22 mouse cellular contexts compared by ENCODE assay signal in the genomic region with DNA sequence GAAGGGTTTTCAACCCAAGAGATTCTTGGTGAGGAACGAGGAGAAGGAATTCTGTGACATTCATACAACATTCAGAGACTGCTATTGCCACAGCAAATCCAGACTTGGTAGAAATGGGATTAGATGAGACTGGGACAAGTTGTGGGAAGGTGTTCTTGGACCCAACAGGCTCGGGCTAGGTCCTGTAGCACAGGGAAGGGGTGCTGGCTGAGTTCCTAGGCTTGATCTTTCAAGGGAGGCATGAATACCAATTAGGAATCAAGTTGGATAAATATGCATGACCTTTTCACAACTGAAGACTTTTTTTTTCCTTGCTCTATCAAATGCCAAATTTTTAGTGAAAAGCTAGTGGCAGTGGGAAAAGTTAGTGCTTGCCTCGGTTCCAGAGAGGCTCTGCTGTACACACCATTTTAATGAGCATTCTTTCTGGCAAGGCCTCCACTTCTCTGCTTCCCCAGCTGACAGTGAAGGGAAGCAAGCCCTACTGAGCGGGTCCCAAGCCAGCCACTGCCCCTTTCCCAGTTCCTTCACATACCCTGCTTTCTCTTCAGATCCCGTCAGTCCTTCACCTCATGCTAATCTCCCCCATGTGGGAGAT. TPM values are rescaled to one million over a fixed set of nuclear protein-coding genes. Genes with fewer than 3 reads are reported as not detected.
DNase-seq lines count a peak whose midpoint lies in the region; ATAC-seq and TF ChIP-seq lines count a peak whose summit lies in the region.
"Had no signal": no experiment of that assay in that cellular context is flagged by ENCODE, and none has a peak within 500 bp of the region (broad histone marks: within the 10 kb centered on the region; RNA-seq: fewer than 3 reads in every experiment).

No protein-coding gene starts in this region.

- ATAC-seq in frontal cortex, adult (ENCODE audit: low TSS enrichment), result peak; percentile 76; the same call in 1 of the 2 replicates
- peak; percentile 56; the same call in 1 of the 2 replicates for ATAC-seq in midbrain, embryonic 16.5 days
- no peak for ATAC-seq in midbrain, embryonic 14.5 days (ENCODE audit: low FRiP score, low TSS enrichment)
- no peak for ATAC-seq in midbrain, postnatal 0 days (ENCODE audit: low FRiP score)

- H3K36me3 ChIP-seq in midbrain, embryonic 16.5 days (ENCODE audit: control insufficient read depth, insufficient read depth, low read length), result peaks cover 39% of the 10 kb centered on the region
- peaks cover 58% of the 10 kb centered on the region for H3K36me3 ChIP-seq in midbrain, embryonic 14.5 days (ENCODE audit: control insufficient read depth, insufficient read depth, low read length)
- peaks cover 44% of the 10 kb centered on the region for H3K36me3 ChIP-seq in midbrain, postnatal 0 days (ENCODE audit: insufficient read depth, low read length)

- WGBS in midbrain, embryonic 16.5 days, result 75% methylated on average over 5 of the region's 5 CpGs
- WGBS in midbrain, embryonic 14.5 days, result 79% methylated on average over 5 of the region's 5 CpGs
- WGBS in midbrain, postnatal 0 days, result 68% methylated on average over 5 of the region's 5 CpGs

- DNase-seq in frontal cortex, postnatal 14 days (ENCODE audit: low spot score in 2 of 2), result no peak
- peak; percentile 37 to 49 for DNase-seq in layer of hippocampus, adult 2 months (ENCODE audit: low spot score in 2 of 2)
- no peak for DNase-seq in layer of hippocampus, postnatal 25 days (ENCODE audit: extremely low spot score in 1 of 2, low spot score in 1 of 2)
- DNase-seq in midbrain, embryonic 14.5 days, result no peak
- peak; percentile 44 for DNase-seq in midbrain, postnatal 0 days (ENCODE audit: low spot score)
- no peak for DNase-seq in liver
- DNase-seq: adrenal gland, adult 2 months; gastrocnemius, postnatal 25 days; heart, postnatal 36 days; kidney, adult 18-20 months; kidney, postnatal 4 days; lung, embryonic 14.5 days; lung, postnatal 36 days; retina, postnatal 1 day; right cerebral cortex, postnatal 4 days; thymus, postnatal 25 days had no signal

- H3K4me3 ChIP-seq in layer of hippocampus, adult 2 months, result no peak overlapping the region
- H3K4me3 ChIP-seq in midbrain, embryonic 16.5 days (ENCODE audit: low read depth, low read length), result no peak overlapping the region
- H3K4me3 ChIP-seq in midbrain, embryonic 14.5 days (replicated peaks; ENCODE audit: low read depth, low read length), result no peak overlapping the region
- H3K4me3 ChIP-seq in midbrain, postnatal 0 days (ENCODE audit: low read depth, low read length), result no peak overlapping the region
- H3K4me3 ChIP-seq: heart, embryonic 15.5 days; megakaryocyte, embryonic 14.5 days; neural tube, embryonic 12.5 days had no signal

- no peaks in the 10 kb centered on the region for H3K4me1 ChIP-seq in midbrain, embryonic 16.5 days (ENCODE audit: control insufficient read depth, insufficient read depth, low read length)
- no peaks in the 10 kb centered on the region for H3K4me1 ChIP-seq in midbrain, embryonic 14.5 days (ENCODE audit: control insufficient read depth, insufficient read depth, low read length)
- H3K4me1 ChIP-seq in midbrain, postnatal 0 days (ENCODE audit: insufficient read depth, low read length), result no peaks in the 10 kb centered on the region
- H3K4me1 ChIP-seq: heart, embryonic 15.5 days; neural tube, embryonic 12.5 days had no signal

- no peaks in the 10 kb centered on the region for H3K27me3 ChIP-seq in midbrain, embryonic 16.5 days (ENCODE audit: control insufficient read depth, insufficient read depth, low read depth, low read length)
- no peaks in the 10 kb centered on the region for H3K27me3 ChIP-seq in midbrain, embryonic 14.5 days (ENCODE audit: control insufficient read depth, insufficient read depth, low read length)
- H3K27me3 ChIP-seq in midbrain, postnatal 0 days (ENCODE audit: insufficient read depth, low read length), result no peaks in the 10 kb centered on the region
- H3K27me3 ChIP-seq: heart, embryonic 15.5 days; megakaryocyte, embryonic 14.5 days; neural tube, embryonic 12.5 days had no signal

- no peak overlapping the region for H3K9ac ChIP-seq in midbrain, embryonic 16.5 days (ENCODE audit: low read depth, low read length)
- no peak overlapping the region for H3K9ac ChIP-seq in midbrain, embryonic 14.5 days (replicated peaks; ENCODE audit: low read length)
- H3K9ac ChIP-seq in midbrain, postnatal 0 days (replicated peaks; ENCODE audit: low read length, poor library complexity, severe bottlenecking), result no peak overlapping the region
- H3K9ac ChIP-seq: heart, embryonic 15.5 days; liver, embryonic 14.5 days; lung, embryonic 14.5 days; neural tube, embryonic 12.5 days had no signal

- H3K9me3 ChIP-seq in midbrain, embryonic 16.5 days (replicated peaks; ENCODE audit: control insufficient read depth, low read length, poor library complexity, severe bottlenecking), result no peaks in the 10 kb centered on the region
- H3K9me3 ChIP-seq in midbrain, embryonic 14.5 days (ENCODE audit: control insufficient read depth, low read length), result no peaks in the 10 kb centered on the region
- no peaks in the 10 kb centered on the region for H3K9me3 ChIP-seq in midbrain, postnatal 0 days (ENCODE audit: low read length)
- H3K9me3 ChIP-seq: heart, embryonic 15.5 days; megakaryocyte, embryonic 14.5 days; neural tube, embryonic 12.5 days had no signal

- no peak overlapping the region for H3K4me2 ChIP-seq in midbrain, embryonic 16.5 days (ENCODE audit: low read length)
- no peak overlapping the region for H3K4me2 ChIP-seq in midbrain, embryonic 14.5 days (ENCODE audit: low read length)
- no peak overlapping the region for H3K4me2 ChIP-seq in midbrain, postnatal 0 days (ENCODE audit: low read depth, low read length, poor library complexity, severe bottlenecking)
- H3K4me2 ChIP-seq: heart, embryonic 15.5 days; lung, embryonic 14.5 days; neural tube, embryonic 12.5 days had no signal

- TF ChIP-seq CTCF in layer of hippocampus, adult 2 months (conservative IDR thresholded peaks at IDR 0.05), result no peak
- no peak for TF ChIP-seq CTCF in midbrain, postnatal 0 days (IDR thresholded peaks at IDR 0.05)

- H3K27ac ChIP-seq in layer of hippocampus, adult 2 months, result peak overlapping the region; percentile 74
- H3K27ac ChIP-seq in midbrain, embryonic 16.5 days (ENCODE audit: low read length), result peak overlapping the region; percentile 45; the same call in 1 of the 2 replicates
- no peak overlapping the region for H3K27ac ChIP-seq in midbrain, embryonic 14.5 days (replicated peaks; ENCODE audit: low read depth, low read length)
- peak overlapping the region; percentile 33 for H3K27ac ChIP-seq in midbrain, postnatal 0 days (ENCODE audit: low read depth, low read length)
- H3K27ac ChIP-seq: heart, embryonic 15.5 days; liver, embryonic 14.5 days; neural tube, embryonic 12.5 days had no signal

RNA-seq across cellular contexts. Expression of gene Alpk3, which starts 14.3 kb away (rescaled TPM):
- under 1 TPM; 0.64 to 0.67 TPM for total RNA-seq in layer of hippocampus, adult 2 months (2021)
- 1 to 10 TPM in 1 of 2 experiments, under 1 TPM in 1; 0.68 to 1.1 TPM for total RNA-seq in layer of hippocampus, postnatal 25 days (2021)
- polyA plus RNA-seq in midbrain, embryonic 16.5 days (2015; fragmentation: Nextera tagmentation; extraction: Ambion mirVana), result 0.14 and 0.16 TPM in 2 replicates
- polyA plus RNA-seq in midbrain, embryonic 14.5 days (2014; fragmentation: Nextera tagmentation; extraction: Ambion mirVana), result 0.07 and 0.12 TPM in 2 replicates
- total RNA-seq in midbrain, postnatal 0 days (2014; rRNA removed), result 0.16 and 0.33 TPM in 2 replicates
- polyA plus RNA-seq in midbrain, postnatal 0 days (2015; fragmentation: Nextera tagmentation; extraction: Ambion mirVana), result 0.16 and 0.26 TPM in 2 replicates

RNA-seq across cellular contexts. Expression of gene Zfp592, which starts 49.6 kb away (rescaled TPM):
- total RNA-seq in layer of hippocampus, adult 2 months (2021), result 10 to 100 TPM; 22.9 to 23.6 TPM
- 10 to 100 TPM; 20.1 to 20.8 TPM for total RNA-seq in layer of hippocampus, postnatal 25 days (2021)
- polyA plus RNA-seq in midbrain, embryonic 16.5 days (2015; fragmentation: Nextera tagmentation; extraction: Ambion mirVana), result 10.2 and 10.6 TPM in 2 replicates
- 8.5 and 10.2 TPM in 2 replicates for polyA plus RNA-seq in midbrain, embryonic 14.5 days (2014; fragmentation: Nextera tagmentation; extraction: Ambion mirVana)
- 22.4 and 25.6 TPM in 2 replicates for total RNA-seq in midbrain, postnatal 0 days (2014; rRNA removed)
- polyA plus RNA-seq in midbrain, postnatal 0 days (2015; fragmentation: Nextera tagmentation; extraction: Ambion mirVana), result 4.4 TPM in 2 replicates

Comparison
In these comparisons a context has a peak if more than half of its experiments do, and no peak if none do; other contexts are left out.
1. ATAC-seq: peak in frontal cortex, adult (single experiment) and midbrain, embryonic 16.5 days (single experiment); none in midbrain, embryonic 14.5 days (single experiment) and midbrain, postnatal 0 days (single experiment).
2. DNase-seq: peak in layer of hippocampus, adult 2 months (2 of 2) and midbrain, postnatal 0 days (single experiment); none in frontal cortex, postnatal 14 days (0 of 2), layer of hippocampus, postnatal 25 days (0 of 2), midbrain, embryonic 14.5 days (single experiment) and liver (single experiment).